Mouse (Mus musculus) limb, embryonic 10.5 days (tissue): ENCODE data around the gene Tmtc1. TPM values are rescaled to one million over a fixed set of nuclear protein-coding genes. Genes with fewer than 3 reads are reported as not detected.

Experiments
- DNase-seq: peaks from one replicate; pipeline ENCODE4 v3.0.0-alpha.2; 2017; ENCODE audit warnings: low spot score
- H3K27ac ChIP-seq: fragments of 300-500 bp; sonication (generic); 2 replicates; pipeline ENCODE4 v1.5.1; 2016; ENCODE audit warnings: mild to moderate bottlenecking
- H3K27me3 ChIP-seq: fragments of 300-500 bp; sonication (generic); 2 replicates; pipeline ENCODE4 v1.6.1; 2016; ENCODE audit warnings: low read depth, mild to moderate bottlenecking; ENCODE audit not compliant: poor library complexity, severe bottlenecking
- H3K36me3 ChIP-seq: fragments of 300-500 bp; sonication (generic); 2 replicates; pipeline ENCODE4 v1.6.1; 2016; ENCODE audit warnings: mild to moderate bottlenecking, moderate library complexity
- H3K4me1 ChIP-seq: fragments of 300-500 bp; sonication (generic); 2 replicates; pipeline ENCODE4 v1.6.1; 2016
- H3K4me3 ChIP-seq: fragments of 300-500 bp; sonication (generic); 2 replicates; pipeline ENCODE4 v1.5.1; 2016; ENCODE audit warnings: mild to moderate bottlenecking, moderate library complexity
- H3K9me3 ChIP-seq: fragments of 300-500 bp; sonication (generic); replicated peaks from 2 replicates; pipeline ENCODE4 v1.6.1; 2016; ENCODE audit warnings: mild to moderate bottlenecking
- WGBS: fragments of 180-500 bp; shearing (Covaris S2); methylation state at CpG from one replicate; pipeline ENCODE4 v1.1.7; 2016; 5-methylcytosine and 5-hydroxymethylcytosine counted together
- polyA plus RNA-seq: library from polyadenylated mRNA; unstranded; fragments of >200 nt; fragmentation: Nextera tagmentation; extraction: Ambion mirVana; gene quantifications from 2 replicates; pipeline ENCODE4 v1.2.1, GENCODE M21; 2016

Tmtc1 gene
- polyA plus RNA-seq, 1 experiment from 2014 or later: 1.2 TPM

GRCm38 (mm10) chr6:148384111-148384895, 59.9 kb downstream of the Tmtc1 start:
- no peak overlapping the region for H3K4me3 ChIP-seq
- no peaks in the 10 kb centered on the region for H3K9me3 ChIP-seq
- H3K27ac ChIP-seq: no peak overlapping the region
- 81% methylated on average over 6 of the region's 6 CpGs for WGBS
- H3K36me3 ChIP-seq: no peaks in the 10 kb centered on the region
- DNase-seq: no peak
- no peaks in the 10 kb centered on the region for H3K27me3 ChIP-seq
- H3K4me1 ChIP-seq: no peaks in the 10 kb centered on the region

- Histone ChIP-seq H3K9me3 (no peaks in the 10 kb centered on the region; the same call in 1 of the 2 replicates), H3K27me3 (no peaks in the 10 kb centered on the region), H3K27ac (no peak overlapping the region), H3K4me1 (no peaks in the 10 kb centered on the region), H3K4me3 (no peak overlapping the region), H3K36me3 (no peaks in the 10 kb centered on the region)
- WGBS: 90% methylated on average over 9 of the region's 9 CpGs
- DNase-seq: no peak
These were observed 62.9 kb downstream of the Tmtc1 start for GRCm38 (mm10) chr6:148381163-148381782.

DNA sequence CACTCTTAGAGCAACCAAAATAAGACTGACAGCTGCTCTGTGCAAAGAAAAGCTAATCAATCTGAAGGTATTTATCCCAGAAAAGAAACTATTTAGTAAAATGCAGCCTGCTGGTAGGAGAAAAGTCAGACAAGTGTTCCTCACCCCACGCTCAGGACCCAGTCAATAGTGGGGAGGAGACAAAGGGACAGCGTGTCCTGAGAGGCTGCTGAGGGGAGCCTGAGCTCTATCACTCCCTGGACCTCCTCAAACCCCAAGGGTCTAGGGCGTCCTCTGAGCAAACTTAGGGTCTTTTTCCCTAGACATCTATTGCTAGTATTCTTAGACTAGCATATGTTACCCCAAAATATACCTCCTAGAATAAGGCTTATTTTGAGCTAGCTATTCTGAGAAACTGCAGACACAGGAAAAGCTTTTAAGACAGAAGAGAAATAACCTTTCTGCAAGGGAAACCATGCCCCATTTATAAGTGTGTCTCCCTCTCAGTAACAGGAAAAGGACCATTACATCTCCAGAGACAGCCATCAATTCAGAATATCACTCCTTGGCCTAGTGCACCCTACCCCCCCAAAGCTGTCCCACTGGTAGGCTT, 68.5 kb downstream of the Tmtc1 start:
- Histone ChIP-seq H3K27ac (no peak overlapping the region), H3K27me3 (no peaks in the 10 kb centered on the region), H3K36me3 (no peaks in the 10 kb centered on the region), H3K4me1 (peaks cover 19% of the 10 kb centered on the region), H3K9me3 (no peaks in the 10 kb centered on the region; the same call in 1 of the 2 replicates), H3K4me3 (no peak overlapping the region)
- no peak for DNase-seq
- WGBS: 67% methylated on average over 3 of the region's 3 CpGs

DNA sequence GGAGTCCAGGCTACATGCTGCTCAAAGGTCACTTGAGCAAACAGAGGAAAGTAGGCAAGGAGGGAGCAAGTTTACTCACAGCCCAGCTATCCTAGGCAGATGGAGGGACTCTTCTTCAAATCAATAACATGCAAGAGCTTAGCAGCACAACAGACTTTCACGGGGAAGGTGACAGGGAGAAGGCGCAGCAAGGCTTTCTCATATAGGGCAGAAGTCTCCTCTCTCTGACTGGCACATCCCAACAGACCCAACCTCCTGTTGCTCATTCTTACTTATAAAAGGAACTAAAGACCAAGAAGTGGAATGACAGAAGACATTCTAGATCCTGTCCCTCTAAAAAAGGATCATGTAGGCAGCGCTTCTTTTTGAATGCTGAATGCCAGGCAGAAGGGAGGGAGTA, 69.2 kb downstream of the Tmtc1 start:
- Histone ChIP-seq H3K4me3 (no peak overlapping the region), H3K27me3 (no peaks in the 10 kb centered on the region), H3K9me3 (no peaks in the 10 kb centered on the region; the same call in 1 of the 2 replicates), H3K4me1 (peaks cover 19% of the 10 kb centered on the region), H3K27ac (no peak overlapping the region), H3K36me3 (no peaks in the 10 kb centered on the region)
- DNase-seq: peak; percentile 18
- 74% methylated on average over 3 of the region's 3 CpGs for WGBS

DNA sequence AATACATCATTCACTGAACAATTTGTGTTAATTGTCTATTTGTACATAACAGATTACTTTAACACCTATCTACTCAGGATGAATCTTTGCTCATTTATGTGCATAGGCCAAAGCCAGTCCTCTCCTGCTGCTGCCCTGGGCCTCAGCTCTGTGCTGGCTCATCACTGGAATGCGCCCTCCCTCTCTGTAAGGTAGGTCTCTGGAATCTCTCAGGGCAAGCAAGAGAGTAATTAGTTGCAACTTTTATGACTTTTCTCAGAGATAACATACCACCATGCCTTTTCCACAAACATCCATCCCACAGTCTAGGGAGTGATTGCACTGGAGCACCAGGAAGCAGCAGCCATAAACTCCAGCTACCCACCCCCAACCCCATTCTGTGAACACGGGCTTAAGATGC, 70.7 kb downstream of the Tmtc1 start:
- Histone ChIP-seq H3K4me1 (peaks cover 19% of the 10 kb centered on the region), H3K27me3 (no peaks in the 10 kb centered on the region), H3K36me3 (no peaks in the 10 kb centered on the region), H3K9me3 (no peaks in the 10 kb centered on the region; the same call in 1 of the 2 replicates), H3K27ac (no peak overlapping the region), H3K4me3 (no peak overlapping the region)
- no peak for DNase-seq
- 18% methylated on average over 2 of the region's 2 CpGs for WGBS

GRCm38 (mm10) chr6:148371223-148371622, 73.0 kb downstream of the Tmtc1 start:
- Histone ChIP-seq H3K9me3 (no peaks in the 10 kb centered on the region), H3K4me3 (no peak overlapping the region), H3K27me3 (no peaks in the 10 kb centered on the region), H3K4me1 (peaks cover 33% of the 10 kb centered on the region), H3K36me3 (no peaks in the 10 kb centered on the region), H3K27ac (no peak overlapping the region)
- DNase-seq: no peak

- Histone ChIP-seq H3K27me3 (no peaks in the 10 kb centered on the region), H3K36me3 (no peaks in the 10 kb centered on the region), H3K4me3 (no peak overlapping the region), H3K9me3 (no peaks in the 10 kb centered on the region), H3K27ac (0 out of 2 replicates have a peak overlapping the region, but pooled peaks have one; percentile 46), H3K4me1 (peaks cover 18% of the 10 kb centered on the region)
- 11% methylated on average over 4 of the region's 4 CpGs for WGBS
- DNase-seq: peak; percentile 54
These were observed 77.1 kb downstream of the Tmtc1 start for GRCm38 (mm10) chr6:148367094-148367539.

DNA sequence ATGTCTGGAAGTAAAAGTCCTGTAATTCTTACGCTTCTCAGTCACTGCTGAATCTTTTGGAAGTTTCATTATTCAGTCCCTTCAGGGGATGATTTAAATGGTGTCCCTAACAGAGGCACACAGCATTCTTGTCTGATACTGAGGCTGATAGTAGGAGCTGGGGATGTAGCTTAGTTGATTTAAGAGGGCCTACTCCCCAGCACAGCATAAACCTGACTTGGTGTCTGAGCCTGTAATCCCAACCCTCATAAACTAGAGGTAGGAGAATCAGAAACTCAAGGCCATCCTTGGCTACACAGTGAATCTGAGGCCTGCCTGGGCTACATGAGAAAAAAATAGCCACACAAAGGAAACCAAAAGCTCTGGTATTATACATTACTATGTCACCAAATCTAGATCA, 77.6 kb downstream of the Tmtc1 start:
- H3K4me1 ChIP-seq: peaks cover 18% of the 10 kb centered on the region
- 80% methylated on average over 1 of the region's 1 CpGs for WGBS
- no peak for DNase-seq
- H3K27ac ChIP-seq: 0 out of 2 replicates have a peak overlapping the region, but pooled peaks have one; percentile 46
- H3K9me3 ChIP-seq: no peaks in the 10 kb centered on the region
- no peaks in the 10 kb centered on the region for H3K36me3 ChIP-seq
- H3K27me3 ChIP-seq: no peaks in the 10 kb centered on the region
- H3K4me3 ChIP-seq: no peak overlapping the region

DNA sequence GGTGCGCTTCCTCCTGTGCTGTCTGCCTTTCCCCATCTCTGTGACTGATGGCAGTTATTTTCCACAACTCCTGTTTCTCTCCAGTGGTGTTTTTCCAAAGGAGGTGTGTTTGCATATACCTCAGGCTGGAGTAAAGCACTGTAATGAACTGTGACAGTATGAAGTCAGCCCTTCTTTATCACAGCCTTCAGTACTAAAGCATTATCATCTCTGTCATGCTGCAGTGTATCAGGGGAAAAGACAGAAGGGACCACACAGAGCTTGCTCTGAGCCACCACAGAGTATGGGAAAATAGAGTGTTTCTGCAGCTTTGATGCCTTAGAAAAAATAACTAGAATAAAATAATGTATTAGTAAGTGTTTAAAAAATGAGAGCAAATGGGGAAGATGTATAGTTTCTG, 81.0 kb downstream of the Tmtc1 start:
- peaks cover 27% of the 10 kb centered on the region for H3K4me1 ChIP-seq
- no peaks in the 10 kb centered on the region for H3K36me3 ChIP-seq
- H3K4me3 ChIP-seq: no peak overlapping the region
- WGBS: 76% methylated on average over 1 of the region's 1 CpGs
- no peak for DNase-seq
- H3K27me3 ChIP-seq: no peaks in the 10 kb centered on the region
- H3K27ac ChIP-seq: no peak overlapping the region
- H3K9me3 ChIP-seq: no peaks in the 10 kb centered on the region

DNA sequence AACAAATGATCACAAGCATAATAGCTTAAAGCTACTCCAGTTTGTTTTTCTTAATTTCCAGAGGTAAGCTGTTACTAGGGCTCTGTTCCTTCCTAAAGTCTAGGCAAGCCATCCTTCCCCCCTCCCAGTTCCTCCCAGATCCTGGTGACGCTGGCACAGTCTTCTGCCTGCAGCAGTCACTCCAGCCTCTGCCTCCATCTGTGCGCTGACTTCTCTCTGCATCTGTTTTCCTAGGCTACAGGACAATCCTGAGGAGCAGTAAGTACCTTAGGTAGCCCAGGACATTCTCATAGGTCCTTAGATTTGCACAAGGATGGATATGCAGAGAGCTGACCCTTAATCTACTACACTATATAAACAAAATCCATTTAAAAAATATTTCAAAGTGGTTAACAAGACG, 81.7 kb downstream of the Tmtc1 start:
- Histone ChIP-seq H3K27ac (no peak overlapping the region), H3K9me3 (no peaks in the 10 kb centered on the region), H3K4me3 (no peak overlapping the region), H3K36me3 (peaks cover 3% of the 10 kb centered on the region; the same call in 1 of the 2 replicates), H3K4me1 (peaks cover 25% of the 10 kb centered on the region), H3K27me3 (no peaks in the 10 kb centered on the region)
- DNase-seq: no peak
- 55% methylated on average over 3 of the region's 3 CpGs for WGBS

DNA sequence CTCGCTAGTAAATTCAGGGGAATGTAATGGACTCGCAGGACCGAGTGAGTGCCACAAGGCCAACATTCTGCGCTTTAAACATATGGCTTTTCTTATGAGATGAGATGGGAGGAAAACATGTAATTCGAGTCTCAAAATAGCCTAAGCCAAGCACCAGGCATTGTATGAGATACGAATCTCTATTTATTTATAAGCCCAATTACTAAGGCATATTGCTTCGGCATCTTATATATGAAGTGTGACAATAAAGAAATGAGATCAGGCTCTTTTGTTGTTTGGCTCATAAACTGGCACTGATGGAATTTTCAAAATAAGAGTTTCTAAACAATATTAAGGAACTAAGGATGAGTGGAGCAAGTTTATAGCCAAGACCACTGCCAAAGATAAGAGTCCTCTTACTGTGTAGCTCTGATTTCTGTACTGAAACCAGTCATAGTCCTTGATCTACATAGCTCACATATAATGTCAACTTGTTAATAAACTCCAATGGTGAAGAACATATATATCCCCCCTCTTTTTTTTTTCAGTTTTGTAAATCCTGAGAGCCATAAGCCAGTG, 84.8 kb downstream of the Tmtc1 start:
- WGBS: 89% methylated on average over 7 of the region's 7 CpGs
- no peak for DNase-seq
- no peaks in the 10 kb centered on the region; the same call in 1 of the 2 replicates for H3K9me3 ChIP-seq

GRCm38 (mm10) chr6:148358580-148359246, 85.5 kb downstream of the Tmtc1 start:
- Histone ChIP-seq H3K36me3 (peaks cover 26% of the 10 kb centered on the region), H3K27ac (no peak overlapping the region), H3K27me3 (no peaks in the 10 kb centered on the region), H3K4me3 (no peak overlapping the region), H3K9me3 (no peaks in the 10 kb centered on the region; the same call in 1 of the 2 replicates), H3K4me1 (peaks cover 18% of the 10 kb centered on the region)
- DNase-seq: no peak
- 64% methylated on average over 8 of the region's 12 CpGs for WGBS

More for the DNA sequence above, 84.8 kb downstream of the Tmtc1 start:
- H3K27me3 ChIP-seq: no peaks in the 10 kb centered on the region
- peaks cover 18% of the 10 kb centered on the region for H3K4me1 ChIP-seq
- H3K4me3 ChIP-seq: no peak overlapping the region
- peaks cover 26% of the 10 kb centered on the region for H3K36me3 ChIP-seq
- no peak overlapping the region for H3K27ac ChIP-seq
